Mouse (Mus musculus) kidney, embryonic 16.5 days (tissue): ENCODE results near the gene Efhb. TPM values are rescaled to one million over a fixed set of nuclear protein-coding genes. Genes with fewer than 3 reads are reported as not detected.

Source experiments
- ATAC-seq: fragments of 200-750 bp; cut with Nextera tagmentation; 2 replicates; pipeline ENCODE4 v1.8.0; 2017; ENCODE audit warnings: moderate TSS enrichment; ENCODE audit not compliant: low FRiP score, low TSS enrichment
- H3K27ac ChIP-seq: fragments of 300-500 bp; sonication (generic); 2 replicates; pipeline ENCODE4 v1.5.1; 2014; ENCODE audit warnings: low read length
- H3K27me3 ChIP-seq: fragments of 300-500 bp; sonication (generic); 2 replicates; pipeline ENCODE4 v1.6.1; 2014; ENCODE audit warnings: low read length, control low read depth, mixed read lengths; ENCODE audit not compliant: insufficient read depth
- H3K36me3 ChIP-seq: fragments of 300-500 bp; sonication (generic); 2 replicates; pipeline ENCODE4 v1.6.1; 2014; ENCODE audit warnings: low read length, control low read depth, mixed read lengths; ENCODE audit not compliant: insufficient read depth
- H3K4me1 ChIP-seq: fragments of 300-500 bp; sonication (generic); 2 replicates; pipeline ENCODE4 v1.6.1; 2014; ENCODE audit warnings: low read length, control low read depth, mixed read lengths; ENCODE audit not compliant: insufficient read depth
- H3K4me2 ChIP-seq: fragments of 300-500 bp; sonication (generic); replicated peaks from 2 replicates; pipeline ENCODE4 v1.6.1; 2014; ENCODE audit warnings: low read depth, low read length
- H3K4me3 ChIP-seq: fragments of 300-500 bp; sonication (generic); 2 replicates; pipeline ENCODE4 v1.5.1; 2014; ENCODE audit warnings: mild to moderate bottlenecking, low read length
- H3K9ac ChIP-seq: fragments of 300-500 bp; sonication (generic); replicated peaks from 2 replicates; pipeline ENCODE4 v1.6.1; 2014; ENCODE audit warnings: low read length
- H3K9me3 ChIP-seq: fragments of 300-500 bp; sonication (generic); 2 replicates; pipeline ENCODE4 v1.6.1; 2016; ENCODE audit warnings: low read length, control low read depth
- WGBS: fragments of 180-500 bp; shearing (Covaris S2); extraction: QIAGEN DNeasy Blood & Tissue Kit; methylation state at CpG from one replicate; pipeline ENCODE4 v1.1.7; 2014; 5-methylcytosine and 5-hydroxymethylcytosine counted together
- polyA plus RNA-seq: library from polyadenylated mRNA; unstranded; fragments of >200 nt; fragmentation: Nextera tagmentation; extraction: Ambion mirVana; gene quantifications from 2 replicates; pipeline ENCODE4 v1.2.1, GENCODE M21; 2015

The Efhb gene
- polyA plus RNA-seq, result 0.31 and 0.39 TPM in 2 replicates

GRCm38 (mm10) chr17:53462603-53463495 is at the start of gene Efhb:
TSS of gene Efhb (minus strand) at chr17:53463321.
- Histone ChIP-seq H3K4me2 (peak within 1 kb of the TSS; percentile 74), H3K27me3 (no peaks in the 10 kb centered on the region), H3K9ac (peak within 1 kb of the TSS; percentile 59), H3K9me3 (no peaks in the 10 kb centered on the region), H3K36me3 (no peaks in the 10 kb centered on the region), H3K4me1 (peaks cover 9% of the 10 kb centered on the region), H3K27ac (no peak within 1 kb of the TSS), H3K4me3 (peak within 1 kb of the TSS; percentile 52)
- peak; percentile 98 for ATAC-seq
- WGBS, result 20% methylated on average over 26 of the region's 26 CpGs

GRCm38 (mm10) chr17:53512311-53512951 is 49.3 kb upstream of the Efhb start:
- no peak for ATAC-seq
- H3K4me2 ChIP-seq, result no peak overlapping the region
- WGBS, result 88% methylated on average over 2 of the region's 2 CpGs

GRCm38 (mm10) chr17:53502966-53503365 is 39.8 kb upstream of the Efhb start:
- H3K27ac ChIP-seq, result no peak overlapping the region
- H3K27me3 ChIP-seq, result no peaks in the 10 kb centered on the region
- no peak overlapping the region for H3K9ac ChIP-seq
- peaks cover 51% of the 10 kb centered on the region for H3K36me3 ChIP-seq
- no peak overlapping the region for H3K4me3 ChIP-seq
- ATAC-seq, result no peak
- no peaks in the 10 kb centered on the region for H3K9me3 ChIP-seq
- no peak overlapping the region for H3K4me2 ChIP-seq
- WGBS, result 92% methylated on average over 2 of the region's 2 CpGs
- no peaks in the 10 kb centered on the region for H3K4me1 ChIP-seq

More at GRCm38 (mm10) chr17:53512311-53512951, 49.3 kb upstream of the Efhb start:
- H3K27me3 ChIP-seq, result no peaks in the 10 kb centered on the region
- H3K4me3 ChIP-seq, result no peak overlapping the region
- no peak overlapping the region for H3K27ac ChIP-seq
- H3K9ac ChIP-seq, result no peak overlapping the region
- peaks cover 6% of the 10 kb centered on the region; the same call in 1 of the 2 replicates for H3K36me3 ChIP-seq
- H3K9me3 ChIP-seq, result no peaks in the 10 kb centered on the region
- no peaks in the 10 kb centered on the region for H3K4me1 ChIP-seq

- H3K36me3 ChIP-seq, result peaks cover 31% of the 10 kb centered on the region
- H3K4me3 ChIP-seq, result no peak overlapping the region
- no peaks in the 10 kb centered on the region for H3K9me3 ChIP-seq
- no peak overlapping the region for H3K4me2 ChIP-seq
- no peaks in the 10 kb centered on the region for H3K27me3 ChIP-seq
- no peak for ATAC-seq
- no peak overlapping the region for H3K27ac ChIP-seq
- H3K4me1 ChIP-seq, result no peaks in the 10 kb centered on the region
- 83% methylated on average over 1 of the region's 1 CpGs for WGBS
- no peak overlapping the region for H3K9ac ChIP-seq
Measured at GRCm38 (mm10) chr17:53489007-53489378, 25.9 kb upstream of the Efhb start.

GRCm38 (mm10) chr17:53488291-53489006 is 25.3 kb upstream of the Efhb start:
- WGBS, result 85% methylated on average over 4 of the region's 4 CpGs
- Histone ChIP-seq H3K27me3 (no peaks in the 10 kb centered on the region), H3K27ac (no peak overlapping the region), H3K9ac (no peak overlapping the region), H3K4me3 (no peak overlapping the region), H3K4me2 (no peak overlapping the region), H3K4me1 (no peaks in the 10 kb centered on the region), H3K36me3 (peaks cover 31% of the 10 kb centered on the region), H3K9me3 (no peaks in the 10 kb centered on the region)
- no peak for ATAC-seq

GRCm38 (mm10) chr17:53480433-53480832 is 17.3 kb upstream of the Efhb start:
- Histone ChIP-seq H3K27ac (no peak overlapping the region), H3K4me3 (peak overlapping the region; percentile 86), H3K4me2 (peak overlapping the region; percentile 70), H3K9ac (peak overlapping the region; percentile 86), H3K27me3 (no peaks in the 10 kb centered on the region), H3K9me3 (no peaks in the 10 kb centered on the region), H3K4me1 (peaks cover 18% of the 10 kb centered on the region), H3K36me3 (0 out of 2 replicates have a peak, but pooled peaks cover 8% of the 10 kb centered on the region)
- 43% methylated on average over 7 of the region's 7 CpGs for WGBS
- no peak for ATAC-seq

GRCm38 (mm10) chr17:53479604-53480041 is 16.5 kb upstream of the Efhb start:
- Histone ChIP-seq H3K27ac (peak overlapping the region; percentile 97), H3K4me1 (peaks cover 18% of the 10 kb centered on the region), H3K27me3 (no peaks in the 10 kb centered on the region), H3K9ac (peak overlapping the region; percentile 86), H3K4me3 (peak overlapping the region; percentile 86), H3K9me3 (no peaks in the 10 kb centered on the region), H3K36me3 (0 out of 2 replicates have a peak, but pooled peaks cover 4% of the 10 kb centered on the region), H3K4me2 (peak overlapping the region; percentile 70)
- under 1% methylated on average over 32 of the region's 33 CpGs for WGBS
- ATAC-seq, result peak; percentile 50; the same call in 1 of the 2 replicates

- peaks cover 18% of the 10 kb centered on the region for H3K4me1 ChIP-seq
- H3K27me3 ChIP-seq, result no peaks in the 10 kb centered on the region
- ATAC-seq, result peak; percentile 98
- peak within 1 kb of the TSS; percentile 86 for H3K4me3 ChIP-seq
- H3K9ac ChIP-seq, result peak within 1 kb of the TSS; percentile 86
- H3K4me2 ChIP-seq, result peak within 1 kb of the TSS; percentile 70
- H3K27ac ChIP-seq, result peak within 1 kb of the TSS; percentile 97
- no peaks in the 10 kb centered on the region for H3K9me3 ChIP-seq
- no peaks in the 10 kb centered on the region for H3K36me3 ChIP-seq
- WGBS, result under 1% methylated on average over 77 of the region's 82 CpGs
Measured at GRCm38 (mm10) chr17:53478858-53479603, 15.9 kb upstream of the Efhb start, which contains the start of gene Rab5a. TSS of gene Rab5a (plus strand) at chr17:53479234.
